In genomic region chr10:84689846-84690245, GRCm38 (mm10) we compare ENCODE assay signal across 24 mouse cellular contexts.
"Had no signal": no experiment of that assay in that cellular context is flagged by ENCODE, and none has a peak within 500 bp of the region (broad histone marks: within the 10 kb centered on the region; RNA-seq: fewer than 3 reads in every experiment).

No protein-coding gene starts in this region.

- H3K9me3 ChIP-seq: heart, embryonic 12.5 days; hindbrain, embryonic 12.5 days; kidney, embryonic 15.5 days; limb, embryonic 13.5 days; limb, embryonic 15.5 days; liver, embryonic 12.5 days had no signal

- H3K27ac ChIP-seq: hindbrain, embryonic 14.5 days; kidney, embryonic 15.5 days; kidney, postnatal 0 days; limb, embryonic 13.5 days; limb, embryonic 15.5 days; liver, embryonic 12.5 days; liver, embryonic 14.5 days had no signal

- DNase-seq: gastrocnemius, postnatal 14 days; gastrocnemius, postnatal 36 days; heart, adult 18-20 months; heart, postnatal 10 days; heart, postnatal 36 days; kidney, adult 11 months; kidney, adult 2 months; kidney, adult 9 months; kidney, postnatal 14 days; kidney, postnatal 36 days; layer of hippocampus, adult 9-11 months; layer of hippocampus, postnatal 36 days; left cerebral cortex, postnatal 4 days had no signal

- H3K4me3 ChIP-seq: heart, embryonic 12.5 days; hindbrain, embryonic 12.5 days; kidney, embryonic 15.5 days; limb, embryonic 13.5 days; limb, embryonic 15.5 days; liver, embryonic 12.5 days had no signal

- H3K4me2 ChIP-seq: heart, embryonic 12.5 days; hindbrain, embryonic 12.5 days; hindbrain, embryonic 14.5 days; kidney, embryonic 15.5 days; limb, embryonic 13.5 days; limb, embryonic 15.5 days; liver, embryonic 12.5 days had no signal

- H3K27me3 ChIP-seq: heart, embryonic 12.5 days; hindbrain, embryonic 12.5 days; kidney, embryonic 15.5 days; limb, embryonic 13.5 days; limb, embryonic 15.5 days; liver, embryonic 12.5 days had no signal

- ATAC-seq: hindbrain, embryonic 16.5 days; intestine, embryonic 16.5 days; liver, embryonic 12.5 days had no signal

- H3K4me1 ChIP-seq: liver, embryonic 12.5 days had no signal

- H3K9ac ChIP-seq: heart, embryonic 12.5 days; hindbrain, embryonic 12.5 days; hindbrain, embryonic 14.5 days; kidney, embryonic 15.5 days; limb, embryonic 13.5 days; limb, embryonic 15.5 days; liver, embryonic 12.5 days; liver, embryonic 14.5 days had no signal
